In genomic region chr7:63899925-63900324, GRCm38 (mm10) we compare ENCODE assay signal across 25 mouse cellular contexts. TPM values are rescaled to one million over a fixed set of nuclear protein-coding genes. Genes with fewer than 3 reads are reported as not detected.
DNase-seq lines count a peak whose midpoint lies in the region; ATAC-seq and TF ChIP-seq lines count a peak whose summit lies in the region.
"Had no signal": no experiment of that assay in that cellular context is flagged by ENCODE, and none has a peak within 500 bp of the region (broad histone marks: within the 10 kb centered on the region; RNA-seq: fewer than 3 reads in every experiment).

No protein-coding gene starts in this region.

- no peaks in the 10 kb centered on the region for H3K27me3 ChIP-seq in heart, adult 2 months (ENCODE audit: control insufficient read depth, insufficient read depth, low read length)
- no peaks in the 10 kb centered on the region for H3K27me3 ChIP-seq in lung, postnatal 0 days (replicated peaks; ENCODE audit: insufficient read depth, low read length)
- H3K27me3 ChIP-seq: embryonic facial prominence, embryonic 15.5 days; heart, embryonic 12.5 days; hindbrain, embryonic 12.5 days had no signal

- intact Hi-C loops in heart, adult 2 months (cut with DNase I): loop anchor here (5.0 kb wide), 1 partner anchor 148 kb away; no protein-coding TSS in a partner anchor

- 91% methylated on average over 8 of the region's 8 CpGs for WGBS in heart, adult 2 months
- 89% methylated on average over 8 of the region's 8 CpGs for WGBS in lung, postnatal 0 days

- peaks cover 8% of the 10 kb centered on the region for H3K79me2 ChIP-seq in heart, adult 2 months (replicated peaks; ENCODE audit: control insufficient read depth, insufficient read depth, low read length)

- H3K9ac ChIP-seq in heart, adult 2 months (ENCODE audit: low read depth, low read length): no peak overlapping the region
- H3K9ac ChIP-seq in lung, postnatal 0 days (replicated peaks; ENCODE audit: low read depth): no peak overlapping the region
- H3K9ac ChIP-seq: embryonic facial prominence, embryonic 15.5 days; heart, embryonic 12.5 days; hindbrain, embryonic 12.5 days had no signal

- no peaks in the 10 kb centered on the region for H3K9me3 ChIP-seq in lung, postnatal 0 days (ENCODE audit: low read length)
- H3K9me3 ChIP-seq: embryonic facial prominence, embryonic 15.5 days; forebrain, embryonic 10.5 days; heart, embryonic 12.5 days; hindbrain, embryonic 12.5 days had no signal

- no peak for ATAC-seq in lung, postnatal 0 days
- ATAC-seq: forebrain, embryonic 14.5 days; hindbrain, embryonic 16.5 days had no signal

- TF ChIP-seq EP300 in heart, adult 2 months (IDR thresholded peaks at IDR 0.05; ENCODE audit: insufficient read depth, low read depth, low read length): no peak
- TF ChIP-seq EP300 in lung, postnatal 0 days (IDR thresholded peaks at IDR 0.05): no peak

- peaks cover 58% of the 10 kb centered on the region for H3K4me1 ChIP-seq in heart, adult 2 months (ENCODE audit: control insufficient read depth, insufficient read depth, low read length)
- H3K4me1 ChIP-seq in lung, postnatal 0 days (ENCODE audit: insufficient read depth, low read depth, low read length): peaks cover 51% of the 10 kb centered on the region

- TF ChIP-seq POLR2A in heart, adult 2 months (IDR thresholded peaks at IDR 0.05; ENCODE audit: insufficient read depth, low read depth, low read length): no peak

- no peak overlapping the region for H3K4me3 ChIP-seq in heart, adult 2 months
- H3K4me3 ChIP-seq in lung, postnatal 0 days (ENCODE audit: low read depth, low read length): no peak overlapping the region
- H3K4me3 ChIP-seq: embryonic facial prominence, embryonic 15.5 days; erythroblast, embryonic 14.5 days; forebrain, embryonic 10.5 days; heart, embryonic 12.5 days; hindbrain, embryonic 12.5 days had no signal

- H3K4me2 ChIP-seq in lung, postnatal 0 days (replicated peaks; ENCODE audit: low read depth, low read length): no peak overlapping the region
- H3K4me2 ChIP-seq: embryonic facial prominence, embryonic 15.5 days; heart, embryonic 12.5 days; hindbrain, embryonic 12.5 days had no signal

- no peak for TF ChIP-seq CTCF in heart, adult 2 months (IDR thresholded peaks at IDR 0.05)
- TF ChIP-seq CTCF in lung, postnatal 0 days (IDR thresholded peaks at IDR 0.05): no peak

- H3K27ac ChIP-seq in heart, adult 2 months: peak overlapping the region; percentile 97
- 0 out of 2 replicates have a peak overlapping the region, but pooled peaks have one; percentile 1 for H3K27ac ChIP-seq in lung, postnatal 0 days (ENCODE audit: low read length)
- H3K27ac ChIP-seq: embryonic facial prominence, embryonic 15.5 days; forebrain, embryonic 10.5 days; hindbrain, embryonic 12.5 days had no signal

- DNase-seq in heart, adult 2 months: no peak
- DNase-seq in heart, postnatal 4 days: no peak
- no peak for DNase-seq in lung, postnatal 0 days (ENCODE audit: low spot score)
- DNase-seq in lung, postnatal 10 days: no peak
- peak; percentile 58 for DNase-seq in thymus, postnatal 14 days
- no peak for DNase-seq in thymus, adult 18-20 months
- DNase-seq: adrenal gland, adult 2 months; adrenal gland, postnatal 25 days; cerebellum, adult 8-10 months; cerebellum, postnatal 14 days; embryo, embryonic 11 days had no signal

- peaks cover 32% of the 10 kb centered on the region for H3K36me3 ChIP-seq in heart, adult 2 months (ENCODE audit: control insufficient read depth, insufficient read depth, low read length)
- no peaks in the 10 kb centered on the region for H3K36me3 ChIP-seq in lung, postnatal 0 days (ENCODE audit: insufficient read depth, low read length)
- H3K36me3 ChIP-seq: embryonic facial prominence, embryonic 15.5 days; forebrain, embryonic 10.5 days; heart, embryonic 12.5 days; hindbrain, embryonic 12.5 days had no signal

RNA-seq across cellular contexts. Expression of gene E030018B13Rik, which starts 16.7 kb away (rescaled TPM):
- total RNA-seq in heart, adult 2 months (2021): not detected
- not detected in 2 replicates for polyA plus RNA-seq in heart, adult 2 months (2012; rRNA removed)
- not detected for total RNA-seq in heart, postnatal 4 days (2021)
- polyA plus RNA-seq in lung, postnatal 0 days (2015; fragmentation: Nextera tagmentation; extraction: Ambion mirVana): 0.18 and 0.27 TPM in 2 replicates
- total RNA-seq: adrenal gland, adult 2 months; adrenal gland, postnatal 25 days; common myeloid progenitor, adult 5-6 weeks; ES-E14; gastrocnemius, adult 8-10 months; gastrocnemius, postnatal 4 days; heart, adult 8-10 months; heart, postnatal 25 days had no signal
- polyA plus RNA-seq: adrenal gland, adult 2 months; embryonic facial prominence, embryonic 11.5 days; erythroblast, embryonic 14.5 days; forebrain, embryonic 10.5 days; forebrain, embryonic 14.5 days; heart, embryonic 12.5 days; hindbrain, embryonic 16.5 days had no signal

RNA-seq across cellular contexts. Expression of gene Klf13, which starts 38.8 kb away (rescaled TPM):
- 10 to 100 TPM; 50.0 to 54.6 TPM for total RNA-seq in heart, adult 2 months (2021)
- 21.6 and 24.6 TPM in 2 replicates for polyA plus RNA-seq in heart, adult 2 months (2012; rRNA removed)
- 10 to 100 TPM; 52.1 to 53.2 TPM for total RNA-seq in heart, postnatal 4 days (2021)
- polyA plus RNA-seq in lung, postnatal 0 days (2015; fragmentation: Nextera tagmentation; extraction: Ambion mirVana): 78.2 and 89.0 TPM in 2 replicates
